Mouse (Mus musculus): ENCODE results near the gene Nqo2.
"Not testable (repeated sequence)": the region's sequence is repeated elsewhere in the genome, so short reads cannot be mapped to it uniquely, and the experiment has no call there.

DNA sequence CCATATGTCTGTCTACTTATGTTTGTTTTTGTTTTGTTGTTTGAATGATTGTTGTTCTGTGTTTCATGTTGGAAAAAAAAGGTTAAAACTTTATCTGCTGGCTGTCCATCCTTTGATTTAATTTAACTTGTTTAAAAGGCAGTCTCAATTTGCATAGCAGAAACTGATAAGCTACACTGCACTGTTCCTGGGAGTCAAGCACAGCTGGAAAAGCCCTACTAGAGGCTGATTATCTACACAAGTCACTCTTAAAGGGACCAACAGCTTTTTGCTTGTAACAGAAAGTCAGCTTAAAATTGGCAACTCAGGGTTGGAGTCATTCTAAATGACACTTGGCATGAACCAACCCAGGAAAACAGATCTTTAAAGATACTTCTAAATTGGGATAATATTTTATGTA lies 26.9 kb upstream of the Nqo2 start:
- not testable (repeated sequence) for TF ChIP-seq CTCF (IDR thresholded peaks at IDR 0.05; ENCODE audit: low read depth, low read length); POLR2A (IDR thresholded peaks at IDR 0.05; ENCODE audit: insufficient read depth, low read length); EP300 (IDR thresholded peaks at IDR 0.05; ENCODE audit: insufficient read depth, low read depth, low read length)

All from ES-Bruce4 (cell line).